Mouse (Mus musculus) olfactory bulb, adult 2 months (tissue): ENCODE data around the gene Has3. TPM values are rescaled to one million over a fixed set of nuclear protein-coding genes. Genes with fewer than 3 reads are reported as not detected.
"Not testable (repeated sequence)": the region's sequence is repeated elsewhere in the genome, so short reads cannot be mapped to it uniquely, and the experiment has no call there.

Experiments
- H3K27ac ChIP-seq: fragments of 200-500 bp; 2 replicates; pipeline ENCODE4 v1.5.1; 2012; ENCODE audit warnings: low read depth, low read length; ENCODE audit not compliant: insufficient read depth
- H3K4me1 ChIP-seq: fragments of 200-500 bp; 2 replicates; pipeline ENCODE4 v1.6.1; 2012; ENCODE audit warnings: low read length; ENCODE audit not compliant: control insufficient read depth, insufficient read depth
- H3K4me3 ChIP-seq: fragments of 200-500 bp; 2 replicates; pipeline ENCODE4 v1.5.1; 2012; ENCODE audit warnings: mild to moderate bottlenecking, low read depth, low read length, moderate library complexity; ENCODE audit not compliant: insufficient read depth
- CTCF ChIP-seq: fragments of 200-500 bp; IDR thresholded peaks from 2 replicates; pipeline ENCODE4 v1.5.1; 2012; ENCODE audit warnings: low read depth, mild to moderate bottlenecking, low read length, moderate library complexity; ENCODE audit not compliant: insufficient read depth
- POLR2A ChIP-seq: fragments of 200-500 bp; IDR thresholded peaks from 2 replicates; pipeline ENCODE4 v1.6.1; 2012; ENCODE audit warnings: mild to moderate bottlenecking, low read depth, low read length, moderate library complexity; ENCODE audit not compliant: insufficient read depth
- WGBS: fragments of 180-500 bp; shearing (Covaris S2); methylation state at CpG from one replicate; pipeline ENCODE4 v1.1.7; 2018; 5-methylcytosine and 5-hydroxymethylcytosine counted together
- polyA plus RNA-seq: library from polyadenylated mRNA; stranded (reverse); fragments of >200 nt; gene quantifications from 2 replicates; pipeline ENCODE4 v1.2.4, GENCODE M21; 2012; ENCODE audit warnings: low replicate concordance; ENCODE audit not compliant: missing spikeins, insufficient read depth, insufficient read length

The Has3 gene
- polyA plus RNA-seq, 1 experiment, result not detected

DNA sequence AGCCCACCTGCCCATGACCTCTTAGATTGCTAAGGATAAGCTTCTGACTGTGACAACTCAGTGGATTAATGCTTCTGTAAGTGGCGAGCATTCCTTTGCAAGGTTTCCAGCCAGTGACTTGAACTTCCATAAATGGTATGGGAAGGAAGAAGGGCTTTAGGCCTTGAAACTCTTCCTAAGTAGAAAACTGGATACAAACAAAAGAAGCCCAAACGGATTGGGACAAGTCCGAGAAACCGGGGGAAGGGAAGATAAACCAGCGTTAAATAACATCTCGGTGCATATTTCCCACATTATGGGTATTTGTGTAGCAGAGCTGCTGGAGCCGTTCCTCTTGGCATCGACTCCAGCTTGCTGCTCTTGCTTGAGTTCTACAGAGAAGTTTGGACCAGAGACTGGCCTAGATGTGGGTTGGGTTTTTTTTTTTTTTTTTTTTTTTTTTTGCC is 54.9 kb downstream of the Has3 start:
- WGBS, result 79% methylated on average over 8 of the region's 8 CpGs
- H3K4me3 ChIP-seq, result no peak overlapping the region
- H3K27ac ChIP-seq, result no peak overlapping the region

DNA sequence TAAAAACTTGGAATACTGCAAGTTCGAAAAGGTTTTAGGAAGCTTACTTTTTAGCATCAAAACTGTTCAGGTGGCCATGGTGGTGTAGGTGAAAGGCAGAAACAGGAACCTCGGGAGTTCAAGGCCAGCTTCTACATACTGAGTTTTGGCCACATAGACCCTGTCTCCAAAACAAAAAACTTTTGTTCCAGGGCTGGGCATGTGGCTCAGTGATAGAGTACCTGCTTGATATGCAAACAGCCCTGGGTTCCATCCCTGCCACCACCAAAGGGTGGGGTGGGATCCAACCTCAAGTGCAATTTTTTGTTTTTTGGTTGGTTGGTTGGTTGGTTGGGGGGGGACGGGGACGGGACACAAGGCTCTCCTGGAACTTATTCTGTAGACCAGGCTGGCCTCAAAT is 55.4 kb downstream of the Has3 start:
- no peak overlapping the region for H3K4me3 ChIP-seq
- 95% methylated on average over 4 of the region's 4 CpGs for WGBS
- no peak overlapping the region for H3K27ac ChIP-seq
- TF ChIP-seq CTCF, result no peak
- TF ChIP-seq POLR2A, result no peak
- H3K4me1 ChIP-seq, result no peaks in the 10 kb centered on the region

More for the DNA sequence above, 54.9 kb downstream of the Has3 start:
- no peaks in the 10 kb centered on the region for H3K4me1 ChIP-seq
- TF ChIP-seq CTCF, result no peak
- TF ChIP-seq POLR2A, result no peak

DNA sequence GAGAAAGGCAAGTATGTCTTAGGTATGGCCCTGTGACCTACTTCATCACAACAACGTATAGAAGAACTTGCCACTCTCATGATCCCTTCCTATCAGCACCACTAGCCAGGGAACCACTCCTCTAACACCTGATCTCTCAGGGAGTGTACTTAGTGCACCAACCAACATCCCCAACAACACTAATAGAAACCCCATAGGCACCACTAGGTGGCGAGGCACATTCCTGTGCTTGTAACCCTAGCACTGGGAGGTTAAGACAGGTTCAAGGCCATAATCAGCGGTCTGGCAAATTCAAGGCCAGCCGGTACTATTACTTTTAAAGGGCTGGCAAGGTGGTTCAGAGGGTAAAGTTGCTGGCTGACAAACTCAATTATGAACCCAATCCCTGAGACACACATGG is 57.2 kb downstream of the Has3 start:
- Histone ChIP-seq H3K4me1 (no peaks in the 10 kb centered on the region), H3K27ac (no peak overlapping the region), H3K4me3 (no peak overlapping the region)
- WGBS, result 73% methylated on average over 4 of the region's 4 CpGs
- TF ChIP-seq CTCF (no peak), POLR2A (no peak)

DNA sequence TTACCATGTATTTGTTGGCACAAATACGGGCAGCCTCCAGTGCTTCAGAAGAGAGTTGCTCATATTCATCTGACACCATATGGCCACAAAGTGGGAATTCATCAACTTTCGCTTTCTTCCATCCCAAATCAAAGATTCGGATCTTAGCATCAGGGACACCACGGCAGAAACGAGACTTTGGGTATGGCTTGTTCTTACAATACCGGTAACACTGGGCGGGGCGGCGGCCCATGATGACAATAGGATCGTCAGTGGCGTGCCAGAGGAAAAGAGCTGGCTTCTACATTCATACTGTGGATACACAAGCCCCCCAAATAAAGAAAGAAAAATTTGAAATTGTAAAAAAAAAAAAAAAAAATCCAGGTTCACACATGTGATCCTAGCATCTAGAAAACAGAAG is 58.1 kb downstream of the Has3 start:
- H3K4me3 ChIP-seq, H3K27ac ChIP-seq, H3K4me1 ChIP-seq: not testable (repeated sequence)
- 92% methylated on average over 11 of the region's 11 CpGs for WGBS

DNA sequence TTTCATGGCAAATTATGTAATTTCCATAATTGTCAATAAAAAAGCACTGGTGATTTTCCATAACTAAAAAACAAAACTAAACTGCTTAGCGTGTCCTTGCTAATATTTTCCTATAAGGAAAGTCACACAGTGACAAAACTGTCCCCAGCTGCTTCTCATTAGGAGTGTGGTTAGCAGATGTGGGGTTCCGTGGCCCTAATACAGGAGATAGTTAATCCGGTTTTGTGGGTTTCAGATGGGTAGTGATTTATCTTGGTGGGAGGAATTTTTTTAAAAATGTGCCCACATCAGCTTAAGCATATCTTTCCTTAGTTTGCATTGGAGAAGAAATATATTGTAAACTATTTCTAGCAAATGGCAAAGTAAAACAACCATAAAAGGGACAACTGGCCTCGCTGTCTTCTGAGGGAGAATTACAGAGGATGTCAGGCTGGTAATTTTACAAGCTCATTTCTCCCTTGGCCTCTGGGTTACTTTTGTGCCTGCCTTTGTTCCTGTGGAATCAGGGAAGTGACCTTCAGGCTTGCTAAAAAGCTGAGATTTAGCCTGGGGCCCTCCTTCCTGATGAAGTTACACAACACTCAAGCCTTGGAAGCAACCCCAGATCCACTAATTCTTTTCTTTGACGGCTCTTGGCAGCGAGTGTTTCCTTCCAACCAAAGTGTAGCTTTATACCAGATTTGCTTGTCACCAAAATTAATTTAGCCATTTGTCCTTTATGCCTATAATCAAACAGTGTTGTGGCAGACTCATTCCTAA is 59.3 kb downstream of the Has3 start:
- Histone ChIP-seq H3K4me1 (peaks cover 3% of the 10 kb centered on the region), H3K27ac (no peak overlapping the region), H3K4me3 (no peak overlapping the region)
- no peak for TF ChIP-seq POLR2A
- 65% methylated on average over 6 of the region's 6 CpGs for WGBS

DNA sequence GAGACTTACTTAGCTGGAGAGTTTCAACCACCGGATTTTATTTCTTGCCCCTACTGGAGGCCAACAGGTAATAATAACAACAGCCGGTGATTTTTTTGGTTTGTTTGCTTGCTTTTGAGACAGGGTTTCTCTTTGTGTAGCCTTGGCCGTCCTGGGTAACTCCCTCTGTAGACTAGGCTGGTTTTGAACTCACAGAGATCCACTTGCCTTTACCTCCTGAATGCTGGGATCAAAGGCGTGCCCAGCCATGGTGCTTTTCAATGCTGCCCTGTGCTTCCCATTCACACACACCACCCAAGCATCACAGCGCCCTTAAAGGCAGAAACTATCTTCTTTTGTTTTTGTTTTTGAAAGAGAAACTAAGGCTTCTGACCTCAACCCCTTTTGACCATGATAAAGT is 59.9 kb downstream of the Has3 start:
- 71% methylated on average over 5 of the region's 5 CpGs for WGBS

DNA sequence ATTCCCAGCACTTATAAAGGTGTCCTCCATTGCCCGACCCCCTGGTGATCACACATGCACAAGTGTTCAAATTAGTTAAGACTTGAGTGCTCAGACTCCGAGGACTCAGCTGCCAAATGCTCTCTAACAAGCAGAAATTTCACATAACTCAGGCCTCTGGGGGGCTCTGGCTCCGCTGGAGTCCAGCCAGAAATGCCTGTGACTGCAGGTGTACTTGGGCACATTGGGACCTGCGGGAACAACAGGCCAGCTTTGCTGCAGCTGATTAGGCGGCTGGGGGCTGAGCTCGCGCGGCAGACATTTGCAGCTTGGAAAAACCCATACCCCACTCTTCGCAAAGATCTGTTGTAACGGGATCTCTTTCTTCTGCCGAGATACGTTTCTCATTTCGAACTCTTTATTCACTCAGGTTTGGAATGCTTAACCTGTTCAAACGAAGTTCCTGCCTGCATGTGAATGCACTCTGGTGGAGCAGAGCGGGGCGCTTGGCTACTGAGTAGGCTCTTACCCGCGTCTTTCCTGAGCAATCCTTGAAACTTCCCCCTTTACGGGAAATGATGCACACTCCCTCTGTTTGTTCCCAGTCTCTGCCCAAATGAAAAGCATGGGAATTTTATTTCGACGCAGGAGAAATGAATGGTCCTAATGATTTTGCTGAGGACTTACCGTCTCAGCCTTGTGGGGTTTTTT is 62.5 kb downstream of the Has3 start:
- 17% methylated on average over 22 of the region's 22 CpGs for WGBS
- no peak overlapping the region for H3K27ac ChIP-seq
- peaks cover 6% of the 10 kb centered on the region for H3K4me1 ChIP-seq
- TF ChIP-seq POLR2A, result no peak
- TF ChIP-seq CTCF, result no peak
- no peak overlapping the region for H3K4me3 ChIP-seq

More for the DNA sequence above, 59.9 kb downstream of the Has3 start:
- Histone ChIP-seq H3K4me1 (peaks cover 3% of the 10 kb centered on the region), H3K4me3 (no peak overlapping the region), H3K27ac (no peak overlapping the region; the same call in 1 of the 2 replicates)
- no peak for TF ChIP-seq POLR2A
- no peak for TF ChIP-seq CTCF

DNA sequence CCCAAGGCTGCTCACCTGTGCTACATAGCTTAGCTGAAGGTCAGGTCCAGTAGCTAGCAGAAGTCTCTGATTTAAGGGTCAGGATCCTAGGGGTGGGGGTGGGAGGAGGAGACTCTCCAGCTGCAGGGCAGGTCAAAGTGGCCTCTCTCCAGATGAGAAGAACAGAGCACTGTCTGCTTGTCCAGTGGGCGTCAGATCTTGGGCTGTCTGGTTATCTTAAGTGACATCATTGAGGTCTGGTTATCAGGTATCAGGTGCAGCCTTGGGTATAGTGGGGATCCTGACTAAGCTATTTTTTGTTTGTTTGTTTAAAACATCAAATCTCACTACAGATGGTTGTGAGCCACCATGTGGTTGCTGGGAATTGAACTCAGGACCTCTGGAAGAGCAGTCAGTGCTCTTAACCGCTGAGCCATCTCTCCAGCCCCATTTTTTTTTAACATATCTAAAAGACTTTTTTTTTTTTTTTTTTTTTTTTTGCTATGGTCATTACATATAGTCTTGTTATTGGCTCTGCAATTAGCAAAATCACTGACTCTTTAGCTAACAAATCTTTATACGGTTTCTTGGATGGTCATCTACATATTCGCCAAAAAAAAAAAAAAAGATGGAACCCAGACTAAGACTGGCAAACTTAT is 63.6 kb downstream of the Has3 start:
- H3K4me3 ChIP-seq, result no peak overlapping the region
- TF ChIP-seq POLR2A, result no peak
- peaks cover 6% of the 10 kb centered on the region for H3K4me1 ChIP-seq
- no peak overlapping the region for H3K27ac ChIP-seq
- 90% methylated on average over 4 of the region's 4 CpGs for WGBS

Other genes with a start within 250 kb of the Has3 start
- not detected in 2 replicates for gene Tango6, start 187.2 kb upstream of the Has3 start, polyA plus RNA-seq
- not detected in 2 replicates for gene Utp4, start 23.4 kb downstream of the Has3 start, polyA plus RNA-seq
- not detected in 2 replicates for gene Sntb2, start 65.5 kb downstream of the Has3 start, polyA plus RNA-seq
- gene Vps4a, start 161.0 kb downstream of the Has3 start, polyA plus RNA-seq, result not detected in 2 replicates
- not detected in 2 replicates for gene Pdf, start 178.4 kb downstream of the Has3 start, polyA plus RNA-seq
- not detected in 2 replicates for gene Cog8, start 186.4 kb downstream of the Has3 start, polyA plus RNA-seq
- gene Nip7, start 186.6 kb downstream of the Has3 start, polyA plus RNA-seq, result not detected in 2 replicates
- gene Tmed6, start 195.4 kb downstream of the Has3 start, polyA plus RNA-seq, result not detected in 2 replicates
- not detected in 2 replicates for gene Terf2, start 226.3 kb downstream of the Has3 start, polyA plus RNA-seq